Mouse (Mus musculus) brain, embryonic 18.5 days (tissue): ENCODE results near the gene Mfge8.

ENCODE experiments used
- DNase-seq: peaks from one replicate; pipeline ENCODE4 v3.0.0-alpha.2; 2012; ENCODE audit warnings: low read depth, low spot score

The Mfge8 gene

DNA sequence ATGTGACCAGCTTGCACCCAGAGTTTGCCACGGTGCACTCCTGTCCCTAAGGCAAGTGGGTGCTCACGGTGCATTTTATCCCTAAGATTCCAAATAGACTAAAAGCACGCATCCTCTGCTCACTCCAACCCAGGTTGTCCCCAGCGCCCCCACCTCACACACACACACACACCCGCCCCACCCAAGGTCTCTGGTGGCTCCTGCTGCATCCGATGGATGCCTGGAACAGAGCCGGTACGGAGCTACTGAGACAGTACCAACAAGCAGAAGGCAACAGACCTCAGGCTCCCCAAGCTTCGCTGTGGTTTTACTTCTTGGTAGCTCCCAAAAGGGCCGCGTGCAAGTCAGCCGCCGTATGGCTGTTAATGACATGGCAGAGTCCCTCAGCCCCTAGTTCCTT lies 18.5 kb downstream of the Mfge8 start:
- DNase-seq, result no peak

DNA sequence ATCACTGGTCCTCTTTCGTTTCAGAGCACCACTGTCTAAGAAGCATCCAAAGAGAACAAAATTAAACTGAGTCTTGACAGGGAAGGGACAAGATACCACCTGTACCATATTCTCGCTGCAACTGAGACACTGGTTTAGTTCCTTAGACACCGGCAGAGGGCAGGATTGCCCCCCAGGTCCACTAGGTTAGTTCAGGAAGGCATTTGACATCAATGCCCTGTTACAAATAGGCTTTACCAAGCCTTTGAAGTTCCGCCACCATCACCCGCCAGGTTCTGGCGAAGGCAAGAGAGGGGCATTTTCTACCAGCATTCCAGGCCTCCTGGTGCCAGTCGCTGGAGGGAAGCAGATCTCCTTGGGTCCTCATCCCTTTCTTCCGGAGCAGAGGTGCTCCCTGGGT lies 19.0 kb downstream of the Mfge8 start:
- no peak for DNase-seq

GRCm38 (mm10) chr7:79123465-79123864 lies 25.4 kb downstream of the Mfge8 start:
- DNase-seq, result no peak

DNA sequence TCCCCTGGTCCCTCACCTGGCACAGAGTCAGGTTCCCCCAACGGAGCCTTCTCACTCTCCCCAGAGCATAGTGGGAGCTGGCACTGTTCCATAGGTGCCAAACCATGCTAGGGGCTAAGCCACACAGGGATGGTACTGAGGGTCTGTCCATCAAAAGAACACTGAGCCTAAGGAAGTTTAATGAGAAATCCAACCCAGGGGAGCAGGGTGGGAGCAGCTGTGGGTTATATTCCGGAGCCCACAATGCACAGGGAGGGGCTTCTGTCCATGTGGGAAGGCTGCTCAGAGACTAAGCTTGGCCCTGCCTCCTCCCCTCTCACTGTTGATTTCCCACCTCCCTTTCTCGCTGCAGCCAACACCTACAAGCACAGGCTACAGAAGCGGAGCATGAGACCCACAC lies 35.0 kb downstream of the Mfge8 start:
- no peak for DNase-seq

GRCm38 (mm10) chr7:79096492-79096891 lies 52.4 kb downstream of the Mfge8 start:
- DNase-seq, result no peak

DNA sequence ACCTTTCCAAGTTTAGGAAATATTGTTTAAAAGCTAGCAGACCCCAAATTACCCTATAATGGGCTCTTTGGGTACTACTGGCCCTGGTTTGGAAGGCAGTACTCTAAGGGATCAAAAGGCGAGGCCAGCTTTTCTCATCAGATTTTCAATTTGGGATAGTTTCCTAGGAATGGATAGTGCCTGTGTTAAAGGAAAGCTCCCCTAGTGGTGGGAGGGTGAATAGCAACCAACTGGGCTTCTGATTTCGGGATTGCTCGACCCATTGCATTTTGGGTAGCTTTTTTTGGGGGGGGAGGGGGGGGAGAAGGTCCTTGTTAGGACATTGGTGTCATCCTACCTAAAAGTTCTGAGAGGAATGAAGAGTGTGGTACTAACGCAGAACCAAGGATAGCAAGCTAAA lies 59.7 kb downstream of the Mfge8 start:
- DNase-seq, result no peak
